Mouse (Mus musculus): ENCODE measurements around the gene Cdc42se2. TPM values are rescaled to one million over a fixed set of nuclear protein-coding genes. Genes with fewer than 3 reads are reported as not detected.

Gene Cdc42se2
- total and polyA plus RNA-seq, 2 experiments, result 8.0 to 9.2 TPM

DNA sequence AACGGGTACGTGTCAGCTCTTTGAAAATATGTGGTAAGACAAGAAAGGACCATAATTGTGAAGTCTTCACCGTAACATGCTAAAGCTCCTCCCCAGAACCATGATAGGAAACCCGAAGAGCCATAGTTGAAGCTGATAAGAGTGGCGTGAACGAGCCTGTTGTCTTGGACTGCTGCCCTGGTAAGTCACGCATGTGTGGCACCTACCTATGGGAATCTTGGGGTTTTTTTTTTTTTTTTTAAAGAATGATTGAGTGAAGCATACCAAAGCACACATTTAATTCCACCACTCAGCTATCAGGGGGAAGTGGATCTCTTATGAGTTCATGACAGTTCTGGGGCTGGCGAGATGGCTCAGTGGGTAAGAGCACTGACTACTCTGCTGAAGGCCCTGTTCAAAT is 85.6 kb downstream of the Cdc42se2 start:
- TF ChIP-seq CTCF (IDR thresholded peaks at IDR 0.05; ENCODE audit: low read depth, low read length), result no peak
- Histone ChIP-seq H3K79me2 (ENCODE audit: control insufficient read depth, insufficient read depth, low read length) (no peaks in the 10 kb centered on the region), H3K9ac (ENCODE audit: low read depth, low read length) (no peak overlapping the region), H3K4me3 (ENCODE audit: insufficient read depth, low read depth, low read length) (no peak overlapping the region), H3K27ac (replicated peaks; ENCODE audit: insufficient read depth, low read depth, low read length) (no peak overlapping the region), H3K36me3 (ENCODE audit: control insufficient read depth, insufficient read depth, low read length) (peaks cover 3% of the 10 kb centered on the region), H3K4me1 (ENCODE audit: control insufficient read depth, insufficient read depth, low read length) (no peaks in the 10 kb centered on the region), H3K27me3 (ENCODE audit: control insufficient read depth, insufficient read depth, low read length) (no peaks in the 10 kb centered on the region)
- DNase-seq (ENCODE audit: extremely low read depth, low read depth, low spot score), result no peak
- 82% methylated on average over 8 of the region's 8 CpGs for WGBS

DNA sequence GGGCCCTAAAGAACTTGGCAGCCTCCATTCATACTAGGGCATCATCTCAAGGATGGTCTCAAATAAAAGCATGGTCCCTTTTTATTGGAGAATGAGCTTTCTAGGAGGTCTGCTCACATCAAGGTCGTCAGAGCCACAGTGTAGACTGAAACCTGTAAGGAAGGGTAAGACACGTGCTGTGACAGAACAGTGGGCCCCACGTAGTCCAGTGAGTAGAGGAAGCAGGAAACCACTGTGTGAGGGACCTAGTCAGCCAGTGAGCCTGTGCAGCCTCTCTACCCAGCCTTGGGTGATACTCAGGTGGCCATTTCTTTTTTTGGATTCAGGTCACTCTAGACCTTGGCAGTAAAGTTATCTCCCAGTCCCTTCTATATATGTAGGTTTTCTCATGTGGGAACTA is 87.5 kb downstream of the Cdc42se2 start:
- TF ChIP-seq POLR2A (IDR thresholded peaks at IDR 0.05; ENCODE audit: extremely low read depth, insufficient read depth, low read length), result no peak
- no peak for TF ChIP-seq CTCF (IDR thresholded peaks at IDR 0.05; ENCODE audit: low read depth, low read length)
- Histone ChIP-seq H3K79me2 (ENCODE audit: control insufficient read depth, insufficient read depth, low read length) (no peaks in the 10 kb centered on the region), H3K27ac (replicated peaks; ENCODE audit: insufficient read depth, low read depth, low read length) (no peak overlapping the region), H3K4me1 (ENCODE audit: control insufficient read depth, insufficient read depth, low read length) (no peaks in the 10 kb centered on the region), H3K27me3 (ENCODE audit: control insufficient read depth, insufficient read depth, low read length) (no peaks in the 10 kb centered on the region), H3K4me3 (ENCODE audit: insufficient read depth, low read depth, low read length) (no peak overlapping the region), H3K9ac (ENCODE audit: low read depth, low read length) (no peak overlapping the region), H3K36me3 (ENCODE audit: control insufficient read depth, insufficient read depth, low read length) (peaks cover 6% of the 10 kb centered on the region)
- WGBS, result 77% methylated on average over 3 of the region's 3 CpGs
- no peak for DNase-seq (ENCODE audit: extremely low read depth, low read depth, low spot score)

DNA sequence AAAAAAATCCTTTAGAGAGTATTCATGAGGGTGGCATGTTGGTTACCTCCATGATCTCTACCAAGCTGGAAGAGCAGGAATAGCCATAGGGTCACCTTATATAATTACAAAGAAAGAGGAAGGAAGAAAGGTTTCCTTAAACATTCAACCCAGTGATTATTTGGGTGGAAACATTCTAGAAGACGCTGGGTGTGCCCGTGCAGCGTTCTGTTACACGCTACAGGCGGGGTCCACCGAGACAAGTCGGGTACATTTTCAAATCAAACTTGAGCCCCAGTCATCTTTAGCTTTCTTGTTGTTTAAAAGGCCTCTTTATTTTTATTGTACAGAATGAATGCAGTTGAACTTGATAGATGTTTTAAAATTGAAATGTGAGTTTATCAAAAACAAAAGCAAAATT is 88.8 kb downstream of the Cdc42se2 start:
- Histone ChIP-seq H3K36me3 (ENCODE audit: control insufficient read depth, insufficient read depth, low read length) (peaks cover 6% of the 10 kb centered on the region), H3K27me3 (ENCODE audit: control insufficient read depth, insufficient read depth, low read length) (no peaks in the 10 kb centered on the region), H3K4me1 (ENCODE audit: control insufficient read depth, insufficient read depth, low read length) (no peaks in the 10 kb centered on the region), H3K4me3 (ENCODE audit: insufficient read depth, low read depth, low read length) (no peak overlapping the region), H3K79me2 (ENCODE audit: control insufficient read depth, insufficient read depth, low read length) (no peaks in the 10 kb centered on the region), H3K9ac (ENCODE audit: low read depth, low read length) (no peak overlapping the region), H3K27ac (replicated peaks; ENCODE audit: insufficient read depth, low read depth, low read length) (no peak overlapping the region)
- DNase-seq (ENCODE audit: extremely low read depth, low read depth, low spot score), result no peak
- TF ChIP-seq CTCF (IDR thresholded peaks at IDR 0.05; ENCODE audit: low read depth, low read length) (no peak), POLR2A (IDR thresholded peaks at IDR 0.05; ENCODE audit: extremely low read depth, insufficient read depth, low read length) (no peak)
- 96% methylated on average over 7 of the region's 7 CpGs for WGBS

DNA sequence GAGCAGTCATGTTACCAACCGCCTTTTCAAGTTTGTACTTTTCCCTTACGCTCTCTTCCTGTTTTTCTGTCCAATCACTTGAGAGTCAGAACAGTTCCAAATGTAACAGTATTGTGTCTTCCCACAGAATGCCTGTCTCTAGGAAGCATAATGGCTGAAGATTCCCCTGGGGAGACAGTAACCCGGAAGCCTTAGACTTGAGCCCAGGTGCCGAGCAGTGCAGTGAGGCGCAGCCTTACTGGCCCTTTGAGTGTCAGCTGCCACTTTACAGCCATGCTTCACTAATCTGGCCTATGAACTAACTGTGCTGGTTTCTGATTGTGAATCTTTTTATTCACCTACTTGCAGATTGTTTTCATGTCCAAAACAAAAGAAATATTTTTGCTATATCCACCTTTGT is 89.9 kb downstream of the Cdc42se2 start:
- H3K27me3 ChIP-seq (ENCODE audit: control insufficient read depth, insufficient read depth, low read length), result no peaks in the 10 kb centered on the region
- no peak overlapping the region for H3K9ac ChIP-seq (ENCODE audit: low read depth, low read length)
- H3K36me3 ChIP-seq (ENCODE audit: control insufficient read depth, insufficient read depth, low read length), result peaks cover 8% of the 10 kb centered on the region
- H3K4me1 ChIP-seq (ENCODE audit: control insufficient read depth, insufficient read depth, low read length), result no peaks in the 10 kb centered on the region
- H3K4me3 ChIP-seq (ENCODE audit: insufficient read depth, low read depth, low read length), result no peak overlapping the region
- WGBS, result 95% methylated on average over 5 of the region's 5 CpGs
- no peak overlapping the region for H3K27ac ChIP-seq (replicated peaks; ENCODE audit: insufficient read depth, low read depth, low read length)
- H3K79me2 ChIP-seq (ENCODE audit: control insufficient read depth, insufficient read depth, low read length), result no peaks in the 10 kb centered on the region
- no peak for TF ChIP-seq POLR2A (IDR thresholded peaks at IDR 0.05; ENCODE audit: extremely low read depth, insufficient read depth, low read length)
- TF ChIP-seq CTCF (IDR thresholded peaks at IDR 0.05; ENCODE audit: low read depth, low read length), result no peak
- no peak for DNase-seq (ENCODE audit: extremely low read depth, low read depth, low spot score)

- no peak overlapping the region for H3K4me3 ChIP-seq (ENCODE audit: insufficient read depth, low read depth, low read length)
- no peak for DNase-seq (ENCODE audit: extremely low read depth, low read depth, low spot score)
Observed at GRCm38 (mm10) chr11:54695951-54696350, 91.5 kb downstream of the Cdc42se2 start.

GRCm38 (mm10) chr11:54694291-54694690 is 93.2 kb downstream of the Cdc42se2 start:
- WGBS, result 96% methylated on average over 8 of the region's 8 CpGs

More at GRCm38 (mm10) chr11:54695951-54696350, 91.5 kb downstream of the Cdc42se2 start:
- 56% methylated on average over 4 of the region's 4 CpGs for WGBS
- H3K36me3 ChIP-seq (ENCODE audit: control insufficient read depth, insufficient read depth, low read length), result peaks cover 11% of the 10 kb centered on the region
- TF ChIP-seq POLR2A (IDR thresholded peaks at IDR 0.05; ENCODE audit: extremely low read depth, insufficient read depth, low read length) (no peak), CTCF (IDR thresholded peaks at IDR 0.05; ENCODE audit: low read depth, low read length) (no peak)
- no peaks in the 10 kb centered on the region for H3K27me3 ChIP-seq (ENCODE audit: control insufficient read depth, insufficient read depth, low read length)
- H3K27ac ChIP-seq (replicated peaks; ENCODE audit: insufficient read depth, low read depth, low read length), result no peak overlapping the region
- no peak overlapping the region for H3K9ac ChIP-seq (ENCODE audit: low read depth, low read length)
- no peaks in the 10 kb centered on the region for H3K79me2 ChIP-seq (ENCODE audit: control insufficient read depth, insufficient read depth, low read length)
- H3K4me1 ChIP-seq (ENCODE audit: control insufficient read depth, insufficient read depth, low read length), result 0 out of 2 replicates have a peak, but pooled peaks cover 2% of the 10 kb centered on the region

More at GRCm38 (mm10) chr11:54694291-54694690, 93.2 kb downstream of the Cdc42se2 start:
- TF ChIP-seq CTCF (IDR thresholded peaks at IDR 0.05; ENCODE audit: low read depth, low read length), result no peak
- no peak for DNase-seq (ENCODE audit: extremely low read depth, low read depth, low spot score)
- no peaks in the 10 kb centered on the region for H3K27me3 ChIP-seq (ENCODE audit: control insufficient read depth, insufficient read depth, low read length)
- H3K36me3 ChIP-seq (ENCODE audit: control insufficient read depth, insufficient read depth, low read length), result peaks cover 11% of the 10 kb centered on the region
- 0 out of 2 replicates have a peak, but pooled peaks cover 2% of the 10 kb centered on the region for H3K4me1 ChIP-seq (ENCODE audit: control insufficient read depth, insufficient read depth, low read length)
- no peak overlapping the region for H3K27ac ChIP-seq (replicated peaks; ENCODE audit: insufficient read depth, low read depth, low read length)
- H3K4me3 ChIP-seq (ENCODE audit: insufficient read depth, low read depth, low read length), result no peak overlapping the region
- no peak overlapping the region for H3K9ac ChIP-seq (ENCODE audit: low read depth, low read length)
- H3K79me2 ChIP-seq (ENCODE audit: control insufficient read depth, insufficient read depth, low read length), result no peaks in the 10 kb centered on the region
